Mouse (Mus musculus): ENCODE measurements around the gene Batf. TPM values are rescaled to one million over a fixed set of nuclear protein-coding genes. Genes with fewer than 3 reads are reported as not detected.

Batf gene
- polyA plus RNA-seq, 1 experiment, result not detected

DNA sequence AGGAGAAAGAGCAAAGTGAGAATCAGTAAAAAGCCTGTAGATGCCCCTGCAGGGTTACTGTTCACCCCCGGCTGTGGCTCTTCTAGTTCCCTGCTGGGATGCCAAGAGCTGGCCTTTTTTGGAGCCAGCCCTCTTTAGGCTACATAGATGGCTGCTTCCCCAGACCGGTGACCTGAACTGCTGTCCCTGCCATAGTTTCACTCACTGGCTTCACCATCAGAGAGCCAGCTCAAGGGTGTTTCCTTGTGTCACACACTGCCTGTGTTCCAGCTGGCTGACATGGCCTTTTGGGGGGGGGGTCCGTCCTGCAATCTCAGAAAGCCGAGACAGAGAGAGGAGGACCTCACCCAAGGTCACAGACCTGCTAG, 44.9 kb upstream of the Batf start:
- H3ac ChIP-seq (ENCODE audit: control insufficient read depth, insufficient read length), result no peak overlapping the region
- H3K79me2 ChIP-seq (ENCODE audit: control insufficient read depth, insufficient read depth), result no peaks in the 10 kb centered on the region
- no peak overlapping the region for H3K4me2 ChIP-seq (ENCODE audit: low read depth)
- no peak overlapping the region for H3K4me3 ChIP-seq
- no peaks in the 10 kb centered on the region for H3K27me3 ChIP-seq (ENCODE audit: control insufficient read depth, insufficient read depth, insufficient read length)
- peaks cover 55% of the 10 kb centered on the region for H3K36me3 ChIP-seq (ENCODE audit: control insufficient read depth, insufficient read depth)
- TF ChIP-seq MYOD1 (IDR thresholded peaks at IDR 0.05; ENCODE audit: control insufficient read depth in 1 of 3, insufficient read length in 2 of 3, low read depth in 2 of 3), result no peak
- no peak for TF ChIP-seq MAX (IDR thresholded peaks at IDR 0.05; ENCODE audit: low read depth)
- TF ChIP-seq POLR2AphosphoS2 (IDR thresholded peaks at IDR 0.05; ENCODE audit: insufficient read length, low read depth), result no peak
- TF ChIP-seq E2F4 (IDR thresholded peaks at IDR 0.05; ENCODE audit: insufficient read depth), result no peak
- no peak for TF ChIP-seq TCF12 (IDR thresholded peaks at IDR 0.05; ENCODE audit: insufficient read depth, poor library complexity, severe bottlenecking)
- no peak for TF ChIP-seq REST (IDR thresholded peaks at IDR 0.05; ENCODE audit: insufficient read depth, insufficient read length)
- TF ChIP-seq SRF (IDR thresholded peaks at IDR 0.05; ENCODE audit: control insufficient read depth, insufficient read length, low read depth), result no peak
- no peak for TF ChIP-seq TCF3 (IDR thresholded peaks at IDR 0.05; ENCODE audit: insufficient read length, low read depth)
- no peak for TF ChIP-seq POLR2A (IDR thresholded peaks at IDR 0.05; ENCODE audit: insufficient read length, low read depth)
- TF ChIP-seq USF1 (IDR thresholded peaks at IDR 0.05; ENCODE audit: low read depth), result no peak
- no peak for TF ChIP-seq MYOG (IDR thresholded peaks at IDR 0.05; ENCODE audit: control insufficient read depth in 1 of 3, insufficient read depth in 1 of 3, insufficient read length in 2 of 3, low read depth in 2 of 3)
- no peak for TF ChIP-seq CEBPB (IDR thresholded peaks at IDR 0.05; ENCODE audit: insufficient read depth, poor library complexity, severe bottlenecking)

DNA sequence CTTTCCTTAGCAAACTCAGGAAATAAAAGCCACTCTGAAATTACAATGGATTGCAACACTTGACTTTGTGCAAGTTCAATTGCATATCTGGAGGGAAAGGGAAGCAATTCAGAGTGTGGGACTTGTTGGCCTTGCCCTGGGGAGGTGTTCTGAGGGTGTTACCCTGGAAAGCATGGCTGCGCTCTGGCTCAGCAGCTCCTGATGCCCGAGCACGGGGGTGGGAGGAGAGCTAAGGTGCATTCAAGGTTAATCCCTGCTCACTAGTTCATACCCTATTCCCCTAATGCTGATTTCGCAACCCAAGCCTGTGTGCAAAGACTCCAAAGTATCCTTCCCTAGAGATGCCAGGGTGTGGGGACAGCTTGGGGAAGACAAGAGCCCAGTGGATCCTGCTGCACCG, 42.7 kb upstream of the Batf start:
- H3K4me2 ChIP-seq (ENCODE audit: low read depth), result no peak overlapping the region
- no peak overlapping the region for H3K4me3 ChIP-seq
- peaks cover 40% of the 10 kb centered on the region for H3K36me3 ChIP-seq (ENCODE audit: control insufficient read depth, insufficient read depth)
- no peak for TF ChIP-seq SRF (IDR thresholded peaks at IDR 0.05; ENCODE audit: control insufficient read depth, insufficient read length, low read depth)
- no peak for TF ChIP-seq TCF12 (IDR thresholded peaks at IDR 0.05; ENCODE audit: insufficient read depth, poor library complexity, severe bottlenecking)
- peak; percentile 53 for TF ChIP-seq POLR2AphosphoS2 (IDR thresholded peaks at IDR 0.05; ENCODE audit: insufficient read length, low read depth)
- no peak overlapping the region for H3ac ChIP-seq (ENCODE audit: control insufficient read depth, insufficient read length)
- no peaks in the 10 kb centered on the region for H3K27me3 ChIP-seq (ENCODE audit: control insufficient read depth, insufficient read depth, insufficient read length)
- H3K79me2 ChIP-seq (ENCODE audit: control insufficient read depth, insufficient read depth), result no peaks in the 10 kb centered on the region

DNA sequence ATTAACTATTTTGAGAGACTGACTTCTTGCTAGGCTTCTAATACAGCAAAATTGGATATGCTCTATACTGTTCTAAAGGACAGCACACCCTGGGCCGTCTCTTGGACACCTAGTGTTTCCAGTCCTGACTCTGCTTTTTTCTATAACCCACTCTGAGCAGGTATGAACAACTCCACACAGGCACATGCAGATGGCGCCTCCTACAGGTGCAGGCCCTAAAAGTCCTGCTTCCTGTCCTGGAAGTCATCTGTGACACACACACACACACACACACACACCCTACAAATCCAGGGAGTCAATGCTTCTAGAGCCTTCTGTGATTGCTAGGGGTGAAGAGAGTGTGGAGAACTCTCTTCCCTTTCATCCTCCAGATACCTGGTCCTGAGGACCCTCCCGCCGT, 40.8 kb upstream of the Batf start:
- Histone ChIP-seq H3K4me2 (ENCODE audit: low read depth) (no peak overlapping the region), H3ac (ENCODE audit: control insufficient read depth, insufficient read length) (no peak overlapping the region), H3K36me3 (ENCODE audit: control insufficient read depth, insufficient read depth) (peaks cover 29% of the 10 kb centered on the region), H3K79me2 (ENCODE audit: control insufficient read depth, insufficient read depth) (no peaks in the 10 kb centered on the region), H3K27me3 (ENCODE audit: control insufficient read depth, insufficient read depth, insufficient read length) (no peaks in the 10 kb centered on the region), H3K4me3 (no peak overlapping the region)
- TF ChIP-seq TCF12 (IDR thresholded peaks at IDR 0.05; ENCODE audit: insufficient read depth, poor library complexity, severe bottlenecking) (no peak), MYOD1 (IDR thresholded peaks at IDR 0.05; ENCODE audit: control insufficient read depth in 1 of 3, insufficient read length in 2 of 3, low read depth in 2 of 3) (no peak), POLR2AphosphoS2 (IDR thresholded peaks at IDR 0.05; ENCODE audit: insufficient read length, low read depth) (no peak), SRF (IDR thresholded peaks at IDR 0.05; ENCODE audit: control insufficient read depth, insufficient read length, low read depth) (no peak), CEBPB (IDR thresholded peaks at IDR 0.05; ENCODE audit: insufficient read depth, poor library complexity, severe bottlenecking) (no peak), TCF3 (IDR thresholded peaks at IDR 0.05; ENCODE audit: insufficient read length, low read depth) (no peak), REST (IDR thresholded peaks at IDR 0.05; ENCODE audit: insufficient read depth, insufficient read length) (no peak), USF1 (IDR thresholded peaks at IDR 0.05; ENCODE audit: low read depth) (no peak), MAX (IDR thresholded peaks at IDR 0.05; ENCODE audit: low read depth) (no peak), POLR2A (IDR thresholded peaks at IDR 0.05; ENCODE audit: insufficient read length, low read depth) (no peak)

DNA sequence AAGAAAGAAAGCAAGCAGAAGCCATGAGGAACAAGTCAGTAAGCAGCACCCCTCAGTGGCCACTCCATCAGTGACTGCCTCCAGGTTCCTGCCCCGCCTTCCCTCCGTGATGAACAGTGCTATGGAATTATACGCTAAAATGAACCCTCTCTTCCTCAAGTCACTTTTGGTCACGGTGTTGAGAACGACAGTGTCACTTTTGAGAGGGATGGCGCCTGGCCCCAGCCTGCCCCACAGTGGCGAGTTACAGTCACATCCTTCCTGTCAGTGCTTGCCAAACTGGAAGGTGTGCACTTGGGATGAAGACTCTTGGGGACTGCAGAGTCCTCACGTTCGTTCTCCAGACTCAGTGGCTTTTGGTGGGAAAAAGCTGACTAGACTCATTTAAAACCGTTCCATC, 39.1 kb upstream of the Batf start:
- H3K4me2 ChIP-seq (ENCODE audit: low read depth), result no peak overlapping the region
- no peak for TF ChIP-seq SRF (IDR thresholded peaks at IDR 0.05; ENCODE audit: control insufficient read depth, insufficient read length, low read depth)
- TF ChIP-seq POLR2AphosphoS2 (IDR thresholded peaks at IDR 0.05; ENCODE audit: insufficient read length, low read depth), result peak; percentile 62
- H3ac ChIP-seq (ENCODE audit: control insufficient read depth, insufficient read length), result no peak overlapping the region
- no peak overlapping the region for H3K4me3 ChIP-seq
- peaks cover 18% of the 10 kb centered on the region for H3K36me3 ChIP-seq (ENCODE audit: control insufficient read depth, insufficient read depth)
- H3K27me3 ChIP-seq (ENCODE audit: control insufficient read depth, insufficient read depth, insufficient read length), result no peaks in the 10 kb centered on the region
- no peaks in the 10 kb centered on the region for H3K79me2 ChIP-seq (ENCODE audit: control insufficient read depth, insufficient read depth)

DNA sequence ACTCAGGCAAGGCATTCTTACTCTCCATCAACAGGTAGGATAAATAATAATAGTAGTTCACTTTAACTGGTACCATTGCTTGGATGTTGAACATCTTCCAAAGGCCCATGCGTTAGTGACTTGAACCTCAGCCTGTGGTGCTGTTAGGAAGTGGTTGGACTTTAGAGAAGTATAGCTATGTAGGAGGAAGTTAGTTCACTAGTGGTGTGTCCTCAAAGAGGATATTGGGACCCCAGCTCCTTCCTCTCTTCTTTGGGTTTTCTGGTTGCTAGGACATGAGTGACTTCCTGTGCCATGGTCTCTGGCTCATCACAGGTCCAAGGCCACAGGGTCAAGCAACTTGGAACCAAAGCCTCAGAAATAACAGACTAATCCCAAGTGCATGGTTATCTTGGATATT, 38.5 kb upstream of the Batf start:
- Histone ChIP-seq H3K36me3 (ENCODE audit: control insufficient read depth, insufficient read depth) (peaks cover 13% of the 10 kb centered on the region), H3K4me2 (ENCODE audit: low read depth) (no peak overlapping the region), H3K79me2 (ENCODE audit: control insufficient read depth, insufficient read depth) (no peaks in the 10 kb centered on the region), H3K4me3 (no peak overlapping the region), H3K27me3 (ENCODE audit: control insufficient read depth, insufficient read depth, insufficient read length) (no peaks in the 10 kb centered on the region), H3ac (ENCODE audit: control insufficient read depth, insufficient read length) (no peak overlapping the region)
- no peak for TF ChIP-seq CEBPB (IDR thresholded peaks at IDR 0.05; ENCODE audit: insufficient read depth, poor library complexity, severe bottlenecking)
- no peak for TF ChIP-seq MAX (IDR thresholded peaks at IDR 0.05; ENCODE audit: low read depth)
- no peak for TF ChIP-seq POLR2AphosphoS2 (IDR thresholded peaks at IDR 0.05; ENCODE audit: insufficient read length, low read depth)
- no peak for TF ChIP-seq USF1 (IDR thresholded peaks at IDR 0.05; ENCODE audit: low read depth)
- no peak for TF ChIP-seq MYOG (IDR thresholded peaks at IDR 0.05; ENCODE audit: control insufficient read depth in 1 of 3, insufficient read depth in 1 of 3, insufficient read length in 2 of 3, low read depth in 2 of 3)
- TF ChIP-seq REST (IDR thresholded peaks at IDR 0.05; ENCODE audit: insufficient read depth, insufficient read length), result no peak
- TF ChIP-seq TCF3 (IDR thresholded peaks at IDR 0.05; ENCODE audit: insufficient read length, low read depth), result no peak
- TF ChIP-seq E2F4 (IDR thresholded peaks at IDR 0.05; ENCODE audit: insufficient read depth), result no peak
- no peak for TF ChIP-seq POLR2A (IDR thresholded peaks at IDR 0.05; ENCODE audit: insufficient read length, low read depth)
- TF ChIP-seq SRF (IDR thresholded peaks at IDR 0.05; ENCODE audit: control insufficient read depth, insufficient read length, low read depth), result no peak
- no peak for TF ChIP-seq TCF12 (IDR thresholded peaks at IDR 0.05; ENCODE audit: insufficient read depth, poor library complexity, severe bottlenecking)
- no peak for TF ChIP-seq MYOD1 (IDR thresholded peaks at IDR 0.05; ENCODE audit: control insufficient read depth in 1 of 3, insufficient read length in 2 of 3, low read depth in 2 of 3)
